Mouse (Mus musculus): ENCODE data around the gene Soga1. TPM values are rescaled to one million over a fixed set of nuclear protein-coding genes. Genes with fewer than 3 reads are reported as not detected.
A peak's percentile ranks its signal among the peaks of the same experiment; 100 is the strongest.

The Soga1 gene
- total RNA-seq, 2 experiments from 2014 or later, result 3.9 to 4.1 TPM

- intact Hi-C loops (cut with DNase I), result no loop called here
- no peak for DNase-seq
Measured at GRCm38 (mm10) chr2:157065879-157066226, 13.2 kb downstream of the Soga1 start.

- intact Hi-C loops (cut with DNase I), result no loop called here
- DNase-seq, result no peak
Measured at GRCm38 (mm10) chr2:157064978-157065878, 13.8 kb downstream of the Soga1 start.

GRCm38 (mm10) chr2:157064136-157064535 is 14.9 kb downstream of the Soga1 start:
- no peak for DNase-seq
- intact Hi-C loops (cut with DNase I), result no loop called here

GRCm38 (mm10) chr2:157063241-157063700 is 15.8 kb downstream of the Soga1 start:
- intact Hi-C loops (cut with DNase I), result no loop called here
- no peak for DNase-seq

GRCm38 (mm10) chr2:157060557-157061305 is 18.3 kb downstream of the Soga1 start:
- no peak for DNase-seq
- intact Hi-C loops (cut with DNase I), result no loop called here

- intact Hi-C loops (cut with DNase I), result no loop called here
Measured at GRCm38 (mm10) chr2:157060037-157060436, 19.0 kb downstream of the Soga1 start.

GRCm38 (mm10) chr2:157059166-157059565 is 19.9 kb downstream of the Soga1 start:
- intact Hi-C loops (cut with DNase I), result no loop called here
- no peak for DNase-seq

More at GRCm38 (mm10) chr2:157060037-157060436, 19.0 kb downstream of the Soga1 start:
- no peak for DNase-seq

- intact Hi-C loops (cut with DNase I), result no loop called here
- peak in 1 of 2 experiments; percentile 52 for DNase-seq
Measured at GRCm38 (mm10) chr2:157058342-157058998, 20.6 kb downstream of the Soga1 start.

GRCm38 (mm10) chr2:157057758-157058157 is 21.3 kb downstream of the Soga1 start:
- intact Hi-C loops (cut with DNase I), result no loop called here
- no peak for DNase-seq

GRCm38 (mm10) chr2:157057186-157057585 is 21.9 kb downstream of the Soga1 start:
- intact Hi-C loops (cut with DNase I), result no loop called here
- no peak for DNase-seq

GRCm38 (mm10) chr2:157055721-157056120 is 23.3 kb downstream of the Soga1 start:
- intact Hi-C loops (cut with DNase I), result no loop called here

GRCm38 (mm10) chr2:157054816-157055215 is 24.2 kb downstream of the Soga1 start:
- no peak for DNase-seq
- intact Hi-C loops (cut with DNase I), result loop anchor here (5.0 kb wide), 1 partner anchor 37 kb away; no protein-coding TSS in a partner anchor

More at GRCm38 (mm10) chr2:157055721-157056120, 23.3 kb downstream of the Soga1 start:
- no peak for DNase-seq

GRCm38 (mm10) chr2:157054297-157054696 is 24.8 kb downstream of the Soga1 start:
- intact Hi-C loops (cut with DNase I), result loop anchor here (5.0 kb wide), 1 partner anchor 38 kb away; no protein-coding TSS in a partner anchor
- DNase-seq, result no peak

- DNase-seq, result no peak
- intact Hi-C loops (cut with DNase I), result loop anchor here (5.0 kb wide), 1 partner anchor 39 kb away; no protein-coding TSS in a partner anchor
Measured at GRCm38 (mm10) chr2:157053787-157054186, 25.3 kb downstream of the Soga1 start.

GRCm38 (mm10) chr2:157053124-157053523 is 25.9 kb downstream of the Soga1 start:
- intact Hi-C loops (cut with DNase I), result loop anchor here (5.0 kb wide), 1 partner anchor 39 kb away; no protein-coding TSS in a partner anchor
- no peak for DNase-seq

GRCm38 (mm10) chr2:157052448-157052847 is 26.6 kb downstream of the Soga1 start:
- no peak for DNase-seq
- intact Hi-C loops (cut with DNase I), result loop anchor here (5.0 kb wide), 1 partner anchor 40 kb away; no protein-coding TSS in a partner anchor

- intact Hi-C loops (cut with DNase I), result loop anchor here (5.0 kb wide), 2 partner anchors 32 to 42 kb away; no protein-coding TSS in a partner anchor
- no peak for DNase-seq
Measured at GRCm38 (mm10) chr2:157049831-157050243, 29.2 kb downstream of the Soga1 start.

GRCm38 (mm10) chr2:157048395-157049181 is 30.5 kb downstream of the Soga1 start:
- intact Hi-C loops (cut with DNase I), result loop anchor here (5.0 kb wide), 1 partner anchor 34 kb away; no protein-coding TSS in a partner anchor
- DNase-seq, result no peak

- intact Hi-C loops (cut with DNase I), result loop anchor here (5.0 kb wide), 1 partner anchor 35 kb away; no protein-coding TSS in a partner anchor
- DNase-seq, result no peak
Measured at GRCm38 (mm10) chr2:157046956-157047355, 32.1 kb downstream of the Soga1 start.

Data from gastrocnemius, postnatal 36 days (tissue).